In the genomic region with DNA sequence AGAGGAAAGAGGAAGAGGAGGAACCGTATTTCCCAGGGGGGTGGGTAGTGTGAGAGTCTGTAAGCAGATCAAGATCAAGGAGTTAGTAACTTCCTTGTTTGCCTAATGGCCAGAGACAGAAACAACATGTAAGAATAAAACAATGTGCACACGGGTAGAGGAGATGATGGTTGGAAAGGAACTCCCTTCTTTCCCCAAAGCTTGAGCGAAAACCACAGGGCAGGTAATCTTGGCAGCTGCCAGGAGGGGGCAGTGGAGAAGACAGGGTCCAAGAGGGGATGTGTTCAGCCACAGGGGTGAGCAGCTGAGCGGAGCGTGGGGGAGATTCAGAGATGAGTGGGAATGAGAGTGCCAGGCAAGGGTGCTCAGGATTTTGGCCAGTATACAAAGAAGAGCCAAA, we compare ENCODE assay signal across 8 mouse cellular contexts. TPM values are rescaled to one million over a fixed set of nuclear protein-coding genes. Genes with fewer than 3 reads are reported as not detected.
DNase-seq lines count a peak whose midpoint lies in the region; ATAC-seq and TF ChIP-seq lines count a peak whose summit lies in the region.

No protein-coding gene starts in this region.

- H3K4me2 ChIP-seq in lung, embryonic 14.5 days = no peak overlapping the region

- no peak overlapping the region for H3K9ac ChIP-seq in lung, embryonic 14.5 days

- WGBS in lung, embryonic 14.5 days = 77% methylated on average over 5 of the region's 5 CpGs

- no peaks in the 10 kb centered on the region for H3K9me3 ChIP-seq in lung, embryonic 14.5 days (ENCODE audit: low read depth, low read length)

- no peaks in the 10 kb centered on the region for H3K27me3 ChIP-seq in lung, embryonic 14.5 days (ENCODE audit: insufficient read depth, low read length)

- TF ChIP-seq CTCF in lung, embryonic 14.5 days (IDR thresholded peaks at IDR 0.05; ENCODE audit: low read depth) = peak; percentile 73

- H3K27ac ChIP-seq in lung, embryonic 14.5 days (ENCODE audit: low read depth) = no peak overlapping the region

- 0 out of 2 replicates have a peak, but pooled peaks have one; percentile 38 for ATAC-seq in lung, embryonic 14.5 days (ENCODE audit: insufficient read depth)

- no peak overlapping the region for H3K4me3 ChIP-seq in lung, embryonic 14.5 days (ENCODE audit: low read depth, low read length)

- H3K36me3 ChIP-seq in lung, embryonic 14.5 days (ENCODE audit: insufficient read depth) = peaks cover 65% of the 10 kb centered on the region

- intact Hi-C loops in left cerebral cortex, postnatal 10 days (cut with DNase I) = loop anchor here (5.0 to 10.0 kb wide), 2 partner anchors 46 to 373 kb away; a partner anchor contains a TSS
- intact Hi-C loops in left cerebral cortex, postnatal 25 days (cut with DNase I) = no loop called here
- intact Hi-C loops in gastrocnemius, postnatal 36 days (cut with DNase I) = loop anchor here (5.0 kb wide), 1 partner anchor 41 kb away; no protein-coding TSS in a partner anchor

- no peaks in the 10 kb centered on the region for H3K4me1 ChIP-seq in lung, embryonic 14.5 days (ENCODE audit: insufficient read depth)

- DNase-seq in adrenal gland, postnatal 14 days = peak; percentile 68
- no peak for DNase-seq in adrenal gland, adult 2 months
- DNase-seq in left cerebral cortex, postnatal 10 days (ENCODE audit: extremely low spot score in 1 of 2, low spot score in 2 of 2) = peak; percentile 13 to 51
- no peak for DNase-seq in left cerebral cortex, postnatal 25 days (ENCODE audit: low spot score in 2 of 2)
- peak; percentile 9 for DNase-seq in c-Kit-positive CD71-positive TER-119-positive erythroid progenitor cells, embryonic 14.5 days (ENCODE audit: low spot score)
- DNase-seq in lung, embryonic 14.5 days = peak; percentile 54
- peak; percentile 56 for DNase-seq in testis, postnatal 10 days (ENCODE audit: low spot score)
- no peak for DNase-seq in gastrocnemius, postnatal 36 days

RNA-seq across cellular contexts. Expression of a gene that starts 48.1 kb away (rescaled TPM):
- total RNA-seq in adrenal gland, postnatal 14 days (2021) = 86.8 and 97.9 TPM in 2 replicates
- 100 to 1,000 TPM in 1 of 2 experiments, 10 to 100 TPM in 1; 77.9 to 108 TPM for total RNA-seq in adrenal gland, adult 2 months (2021)
- polyA plus RNA-seq in adrenal gland, adult 2 months (2012; rRNA removed) = 213 and 217 TPM in 2 replicates
- 10 to 100 TPM; 61.6 to 64.7 TPM for total RNA-seq in left cerebral cortex, postnatal 10 days (2021)
- 10 to 100 TPM; 69.5 TPM for total RNA-seq in left cerebral cortex, postnatal 25 days (2021)
- polyA plus RNA-seq in lung, embryonic 14.5 days (2014; fragmentation: Nextera tagmentation; extraction: Ambion mirVana) = 58.5 and 65.4 TPM in 2 replicates
- 100 to 1,000 TPM; 150 TPM for total RNA-seq in gastrocnemius, postnatal 36 days (2021)

Comparison
In these comparisons a context has a peak if more than half of its experiments do, and no peak if none do; other contexts are left out.
1. DNase-seq: peak in adrenal gland, postnatal 14 days (single experiment), left cerebral cortex, postnatal 10 days (2 of 2), c-Kit-positive CD71-positive TER-119-positive erythroid progenitor cells, embryonic 14.5 days (single experiment), lung, embryonic 14.5 days (single experiment) and testis, postnatal 10 days (single experiment); none in adrenal gland, adult 2 months (single experiment), left cerebral cortex, postnatal 25 days (0 of 2) and gastrocnemius, postnatal 36 days (0 of 2).